Mouse (Mus musculus): ENCODE measurements around the gene Nipsnap3a. TPM values are rescaled to one million over a fixed set of nuclear protein-coding genes. Genes with fewer than 3 reads are reported as not detected.
A peak's percentile ranks its signal among the peaks of the same experiment; 100 is the strongest.

The Nipsnap3a gene
- polyA plus RNA-seq (2012; rRNA removed), result not detected in 2 replicates

DNA sequence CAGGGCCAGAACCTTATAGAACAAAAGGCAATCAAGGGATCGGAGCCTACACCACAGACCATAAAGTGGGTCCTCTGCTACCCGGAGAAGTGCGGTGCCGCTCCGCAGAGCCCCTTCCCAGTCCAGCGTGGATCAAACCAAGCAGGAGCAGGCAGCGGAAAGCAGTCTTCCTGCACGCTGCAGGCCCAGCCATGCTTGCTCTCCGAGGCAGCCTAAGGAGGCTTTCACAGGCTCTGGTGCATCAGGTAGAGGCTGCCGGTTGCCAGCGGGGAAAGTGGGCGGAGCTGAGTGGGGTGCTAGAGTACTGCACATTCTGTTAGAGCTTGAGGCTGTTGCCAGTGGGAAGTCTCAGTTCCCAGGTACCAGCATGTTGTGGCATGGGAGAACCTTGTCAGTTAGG, at the start of gene Nipsnap3a:
TSS of gene Nipsnap3a (plus strand) at position 25 of the 400 bp plus-strand sequence.
- TF ChIP-seq POLR2A (IDR thresholded peaks at IDR 0.05; ENCODE audit: borderline replicate concordance, extremely low read depth, low read depth, low read length) (no peak), CTCF (IDR thresholded peaks at IDR 0.05; ENCODE audit: insufficient read depth, low read length) (no peak)
- WGBS, result 44% methylated on average over 12 of the region's 12 CpGs
- peak; percentile 3 for DNase-seq
- no peaks in the 10 kb centered on the region for H3K4me1 ChIP-seq (ENCODE audit: control insufficient read depth, insufficient read depth, low read length)
- no peak within 1 kb of the TSS for H3K4me3 ChIP-seq (replicated peaks; ENCODE audit: extremely low read depth, low read depth, low read length)

DNA sequence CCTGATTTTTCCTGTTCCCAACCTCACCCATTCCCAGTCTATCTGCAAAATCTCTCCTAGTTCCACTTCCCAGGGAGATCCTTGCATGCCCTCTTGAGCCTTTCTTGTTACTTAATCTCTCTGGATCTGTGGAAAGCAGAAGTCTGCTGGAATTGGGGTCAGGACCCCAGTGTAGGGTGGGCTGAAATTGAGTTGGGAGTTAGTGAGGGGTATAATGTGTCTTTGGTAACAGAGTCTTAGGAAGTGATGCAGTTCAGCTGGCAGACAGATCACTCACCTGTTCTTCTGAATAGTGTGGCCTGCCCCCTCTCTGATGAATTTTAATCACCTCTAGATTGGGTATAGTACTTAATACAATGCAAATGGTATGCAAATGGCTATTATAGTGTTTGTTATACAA, 42.4 kb upstream of the Nipsnap3a start:
- no peak for DNase-seq
- TF ChIP-seq CTCF (IDR thresholded peaks at IDR 0.05; ENCODE audit: insufficient read depth, low read length) (no peak), POLR2A (IDR thresholded peaks at IDR 0.05; ENCODE audit: borderline replicate concordance, extremely low read depth, low read depth, low read length) (no peak)
- Histone ChIP-seq H3K4me1 (ENCODE audit: control insufficient read depth, insufficient read depth, low read length) (no peaks in the 10 kb centered on the region), H3K4me3 (replicated peaks; ENCODE audit: extremely low read depth, low read depth, low read length) (no peak overlapping the region)

DNA sequence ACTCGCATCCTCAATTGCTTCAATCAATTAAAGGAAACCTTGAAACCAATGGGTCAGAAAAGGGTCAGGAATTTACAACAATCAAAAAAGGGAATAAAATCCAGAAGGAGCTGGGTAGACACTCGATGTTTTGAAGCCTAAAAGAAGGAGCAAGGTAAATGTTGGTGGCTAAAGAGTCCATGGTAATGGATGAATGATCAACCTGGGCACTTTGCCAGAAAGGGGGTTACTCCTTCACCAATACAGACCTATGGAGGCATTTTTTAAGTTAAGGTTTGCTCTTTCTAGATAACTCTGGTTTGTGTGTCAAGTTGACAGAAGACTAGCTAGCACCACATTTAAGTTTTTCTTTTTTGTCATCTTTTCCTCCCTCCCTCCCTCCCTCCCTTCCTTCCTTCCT, 40.1 kb upstream of the Nipsnap3a start:
- Histone ChIP-seq H3K4me3 (replicated peaks; ENCODE audit: extremely low read depth, low read depth, low read length) (no peak overlapping the region), H3K4me1 (ENCODE audit: control insufficient read depth, insufficient read depth, low read length) (no peaks in the 10 kb centered on the region)
- 73% methylated on average over 2 of the region's 2 CpGs for WGBS
- TF ChIP-seq POLR2A (IDR thresholded peaks at IDR 0.05; ENCODE audit: borderline replicate concordance, extremely low read depth, low read depth, low read length) (no peak), CTCF (IDR thresholded peaks at IDR 0.05; ENCODE audit: insufficient read depth, low read length) (no peak)
- no peak for DNase-seq

DNA sequence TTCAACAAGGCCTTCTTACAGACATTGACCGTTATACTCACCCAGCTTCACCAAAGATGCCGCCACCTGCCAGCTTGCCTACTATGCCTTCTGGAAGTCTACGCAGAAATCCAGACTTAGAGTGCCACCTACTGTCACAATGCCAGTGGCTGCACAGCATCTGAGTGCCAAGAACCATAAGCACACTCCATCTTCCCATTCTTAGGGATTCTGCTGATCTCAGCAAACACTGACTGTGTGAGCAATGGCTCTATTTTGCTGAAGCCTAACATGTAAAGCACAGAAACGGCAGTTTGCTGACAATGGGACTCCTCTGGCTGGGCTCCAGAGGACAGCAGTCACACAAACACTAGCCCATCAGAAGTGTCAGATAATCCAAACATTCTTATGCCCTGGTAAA, 30.4 kb upstream of the Nipsnap3a start:
- WGBS, result 24% methylated on average over 4 of the region's 4 CpGs
- Histone ChIP-seq H3K4me1 (ENCODE audit: control insufficient read depth, insufficient read depth, low read length) (no peaks in the 10 kb centered on the region), H3K4me3 (replicated peaks; ENCODE audit: extremely low read depth, low read depth, low read length) (no peak overlapping the region)
- no peak for DNase-seq
- 0 out of 2 replicates have a peak, but pooled peaks have one; percentile 14 for TF ChIP-seq CTCF (IDR thresholded peaks at IDR 0.05; ENCODE audit: insufficient read depth, low read length)
- no peak for TF ChIP-seq POLR2A (IDR thresholded peaks at IDR 0.05; ENCODE audit: borderline replicate concordance, extremely low read depth, low read depth, low read length)

DNA sequence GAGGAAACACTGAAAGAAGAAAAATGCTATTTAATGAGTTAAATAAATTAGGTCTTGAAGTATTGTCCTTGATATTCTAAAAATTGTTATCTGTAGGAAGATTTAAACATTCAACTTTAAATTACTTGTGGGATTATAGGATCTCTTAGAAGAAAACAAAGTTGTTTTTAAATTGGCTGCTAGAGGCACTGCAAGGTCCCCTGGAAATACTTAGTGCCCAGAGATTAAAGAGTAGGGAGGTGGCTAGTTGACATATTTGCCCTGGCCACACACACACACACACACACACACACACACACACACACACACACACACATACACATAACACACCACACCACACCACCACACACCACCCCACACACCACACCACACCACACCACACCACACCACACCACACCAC, 24.8 kb upstream of the Nipsnap3a start, which contains the start of gene Olfr270:
TSS of gene Olfr270 (plus strand) at position 301 of the 400 bp plus-strand sequence.
- Histone ChIP-seq H3K4me3 (replicated peaks; ENCODE audit: extremely low read depth, low read depth, low read length) (no peak within 1 kb of the TSS), H3K4me1 (ENCODE audit: control insufficient read depth, insufficient read depth, low read length) (no peaks in the 10 kb centered on the region)
- TF ChIP-seq POLR2A (IDR thresholded peaks at IDR 0.05; ENCODE audit: borderline replicate concordance, extremely low read depth, low read depth, low read length) (no peak), CTCF (IDR thresholded peaks at IDR 0.05; ENCODE audit: insufficient read depth, low read length) (no peak)
- no peak for DNase-seq

DNA sequence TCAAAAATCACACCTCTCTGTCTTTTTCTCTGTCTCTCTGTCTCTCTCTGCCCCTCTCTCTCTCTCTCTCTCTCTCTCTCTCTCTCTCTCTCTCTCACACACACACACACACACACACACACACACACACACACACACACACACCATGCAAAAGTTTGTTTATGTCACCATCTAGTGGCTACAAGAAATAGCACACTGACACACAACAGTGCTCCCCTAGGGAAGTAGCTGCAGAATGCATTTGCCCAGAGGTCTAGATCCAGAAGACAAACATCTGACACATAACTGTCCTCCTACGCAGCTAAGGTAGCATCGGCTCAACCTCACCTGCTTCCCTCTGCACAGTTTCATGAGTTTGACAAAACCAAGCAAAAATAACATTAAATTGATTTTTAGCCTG, 3.9 kb upstream of the Nipsnap3a start:
- WGBS, result 63% methylated on average over 2 of the region's 2 CpGs

DNA sequence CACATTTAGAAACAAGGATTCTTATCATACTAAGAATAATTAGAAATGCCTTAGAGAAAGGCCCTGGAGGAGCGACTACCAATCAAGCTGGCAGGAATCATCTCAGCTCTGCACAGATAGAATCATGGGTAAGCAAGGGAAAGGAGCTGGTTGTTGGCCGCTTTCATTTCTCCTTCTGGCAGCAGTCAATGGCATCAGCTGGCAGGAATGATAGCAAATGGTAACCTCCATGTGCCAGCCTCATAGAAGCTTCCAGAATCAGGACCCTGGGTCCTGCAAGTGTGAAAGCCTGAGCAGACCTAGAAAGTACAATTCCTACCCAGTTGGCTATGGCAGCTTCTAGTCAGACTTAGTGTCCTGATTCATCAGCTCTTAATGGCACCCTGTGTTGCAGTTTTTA, 2.8 kb upstream of the Nipsnap3a start:
- DNase-seq, result no peak
- WGBS, result 73% methylated on average over 2 of the region's 2 CpGs
- no peak overlapping the region for H3K4me3 ChIP-seq (replicated peaks; ENCODE audit: extremely low read depth, low read depth, low read length)
- H3K4me1 ChIP-seq (ENCODE audit: control insufficient read depth, insufficient read depth, low read length), result no peaks in the 10 kb centered on the region
- TF ChIP-seq CTCF (IDR thresholded peaks at IDR 0.05; ENCODE audit: insufficient read depth, low read length), result no peak
- no peak for TF ChIP-seq POLR2A (IDR thresholded peaks at IDR 0.05; ENCODE audit: borderline replicate concordance, extremely low read depth, low read depth, low read length)

More for the DNA sequence above, 3.9 kb upstream of the Nipsnap3a start:
- TF ChIP-seq CTCF (IDR thresholded peaks at IDR 0.05; ENCODE audit: insufficient read depth, low read length), result no peak
- TF ChIP-seq POLR2A (IDR thresholded peaks at IDR 0.05; ENCODE audit: borderline replicate concordance, extremely low read depth, low read depth, low read length), result no peak
- Histone ChIP-seq H3K4me1 (ENCODE audit: control insufficient read depth, insufficient read depth, low read length) (no peaks in the 10 kb centered on the region), H3K4me3 (replicated peaks; ENCODE audit: extremely low read depth, low read depth, low read length) (no peak overlapping the region)
- no peak for DNase-seq

DNA sequence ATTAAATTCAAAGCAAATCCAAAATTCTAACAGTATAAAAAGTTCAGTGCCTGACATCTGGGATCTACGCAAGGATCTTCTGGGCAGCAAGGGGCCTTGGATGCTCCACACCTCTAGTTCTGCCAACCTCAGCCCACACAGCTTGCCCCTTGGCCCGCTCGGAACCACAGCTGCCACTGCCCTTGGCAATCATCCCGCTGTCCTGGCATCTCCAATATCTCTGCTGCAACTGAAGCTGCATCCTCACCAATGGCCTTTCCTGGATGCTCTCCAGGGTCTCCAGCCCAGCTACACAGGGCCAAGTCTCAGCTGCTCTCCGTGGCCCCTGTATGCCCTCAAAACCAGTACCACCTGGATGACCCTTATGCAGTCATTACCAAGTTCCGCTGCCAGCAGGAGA, 10.4 kb downstream of the Nipsnap3a start:
- H3K4me1 ChIP-seq (ENCODE audit: control insufficient read depth, insufficient read depth, low read length), result no peaks in the 10 kb centered on the region
- 88% methylated on average over 6 of the region's 6 CpGs for WGBS
- H3K4me3 ChIP-seq (replicated peaks; ENCODE audit: extremely low read depth, low read depth, low read length), result no peak overlapping the region
- no peak for TF ChIP-seq CTCF (IDR thresholded peaks at IDR 0.05; ENCODE audit: insufficient read depth, low read length)
- no peak for TF ChIP-seq POLR2A (IDR thresholded peaks at IDR 0.05; ENCODE audit: borderline replicate concordance, extremely low read depth, low read depth, low read length)
- DNase-seq, result no peak

DNA sequence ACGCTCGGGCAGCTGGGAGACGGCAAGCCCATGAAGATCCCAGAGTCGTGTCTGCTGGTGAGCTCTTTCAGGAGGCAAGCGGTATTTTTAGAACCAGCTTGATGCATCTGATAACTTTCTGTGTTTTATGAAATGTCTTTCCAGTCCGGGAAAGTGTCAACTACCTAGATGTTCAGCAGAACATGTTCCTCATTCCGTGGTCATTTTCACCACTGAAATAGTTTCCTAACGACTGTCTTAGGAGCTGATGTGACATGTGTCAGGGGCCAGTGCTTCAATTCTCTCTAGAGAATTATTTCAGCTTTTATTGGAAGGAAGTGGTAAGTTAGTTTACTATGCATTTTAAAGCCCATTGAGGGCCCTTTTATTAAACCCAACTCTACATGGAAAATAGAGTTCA, 11.1 kb downstream of the Nipsnap3a start:
- DNase-seq, result no peak
- TF ChIP-seq POLR2A (IDR thresholded peaks at IDR 0.05; ENCODE audit: borderline replicate concordance, extremely low read depth, low read depth, low read length) (no peak), CTCF (IDR thresholded peaks at IDR 0.05; ENCODE audit: insufficient read depth, low read length) (no peak)
- 72% methylated on average over 8 of the region's 8 CpGs for WGBS
- Histone ChIP-seq H3K4me3 (replicated peaks; ENCODE audit: extremely low read depth, low read depth, low read length) (no peak overlapping the region), H3K4me1 (ENCODE audit: control insufficient read depth, insufficient read depth, low read length) (no peaks in the 10 kb centered on the region)

DNA sequence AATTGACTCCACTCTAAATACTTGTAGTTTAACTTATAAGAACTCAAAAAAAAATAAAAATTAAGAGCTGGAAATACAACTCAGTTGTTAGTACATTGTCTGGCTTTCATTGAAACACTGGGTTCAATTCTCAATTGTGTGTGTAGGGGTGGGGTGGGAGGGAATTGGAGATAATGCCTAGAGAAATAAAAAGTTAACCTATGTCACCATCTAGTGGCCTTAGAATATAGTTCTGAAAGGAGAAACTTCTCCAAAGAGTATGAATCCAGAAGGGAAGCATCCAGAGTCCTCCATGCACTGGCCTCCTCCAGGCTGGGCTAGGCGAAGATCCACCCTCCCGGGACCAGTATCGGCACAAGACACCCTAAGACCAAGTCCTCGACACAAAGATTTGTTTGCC, 20.1 kb downstream of the Nipsnap3a start:
- H3K4me1 ChIP-seq (ENCODE audit: control insufficient read depth, insufficient read depth, low read length), result no peaks in the 10 kb centered on the region
- DNase-seq, result no peak
- TF ChIP-seq POLR2A (IDR thresholded peaks at IDR 0.05; ENCODE audit: borderline replicate concordance, extremely low read depth, low read depth, low read length) (no peak), CTCF (IDR thresholded peaks at IDR 0.05; ENCODE audit: insufficient read depth, low read length) (no peak)
- H3K4me3 ChIP-seq (replicated peaks; ENCODE audit: extremely low read depth, low read depth, low read length), result no peak overlapping the region
- 64% methylated on average over 4 of the region's 4 CpGs for WGBS

Data from lung, adult 2 months (tissue).